Mouse (Mus musculus) limb, embryonic 14.5 days (tissue): ENCODE results near the gene Hpcal4. TPM values are rescaled to one million over a fixed set of nuclear protein-coding genes. Genes with fewer than 3 reads are reported as not detected.

ENCODE experiments used
- ATAC-seq: fragments of 200-750 bp; cut with Nextera tagmentation; 2 replicates; pipeline ENCODE4 v1.8.0; 2017; ENCODE audit warnings: low read depth, moderate number of reproducible peaks, moderate TSS enrichment; ENCODE audit not compliant: low FRiP score
- DNase-seq: peaks from one replicate; pipeline ENCODE4 v3.0.0-alpha.2; 2015; ENCODE audit warnings: low spot score
- H3K27ac ChIP-seq: fragments of 300-500 bp; sonication (generic); replicated peaks from 2 replicates; pipeline ENCODE4 v1.5.1; 2014; ENCODE audit warnings: low read depth, mild to moderate bottlenecking, low read length, moderate library complexity, mixed read lengths
- H3K27me3 ChIP-seq: fragments of 300-500 bp; sonication (generic); 2 replicates; pipeline ENCODE4 v1.6.1; 2014; ENCODE audit warnings: low read length, mixed read lengths; ENCODE audit not compliant: control insufficient read depth, insufficient read depth
- H3K36me3 ChIP-seq: fragments of 300-500 bp; sonication (generic); 2 replicates; pipeline ENCODE4 v1.6.1; 2014; ENCODE audit warnings: mild to moderate bottlenecking, low read length, moderate library complexity, mixed read lengths; ENCODE audit not compliant: control insufficient read depth, insufficient read depth
- H3K4me1 ChIP-seq: fragments of 300-500 bp; sonication (generic); 2 replicates; pipeline ENCODE4 v1.6.1; 2014; ENCODE audit warnings: antibody characterized with exemption, low read length, mixed read lengths; ENCODE audit not compliant: control insufficient read depth, insufficient read depth
- H3K4me2 ChIP-seq: fragments of 300-500 bp; sonication (generic); replicated peaks from 2 replicates; pipeline ENCODE4 v1.6.1; 2014; ENCODE audit warnings: low read depth, mild to moderate bottlenecking, low read length, moderate library complexity; ENCODE audit not compliant: severe bottlenecking
- H3K4me3 ChIP-seq: fragments of 300-500 bp; sonication (generic); replicated peaks from 2 replicates; pipeline ENCODE4 v1.5.1; 2014; ENCODE audit warnings: low read length
- H3K9ac ChIP-seq: fragments of 300-500 bp; sonication (generic); 2 replicates; pipeline ENCODE4 v1.6.1; 2014; ENCODE audit warnings: mild to moderate bottlenecking, low read depth, low read length, moderate library complexity; ENCODE audit not compliant: severe bottlenecking
- H3K9me3 ChIP-seq: fragments of 300-500 bp; sonication (generic); 2 replicates; pipeline ENCODE4 v1.6.1; 2016; ENCODE audit warnings: low read length; ENCODE audit not compliant: control insufficient read depth
- POLR2A ChIP-seq: fragments of 200-500 bp; IDR thresholded peaks from 2 replicates; pipeline ENCODE4 v1.8.0; 2012; ENCODE audit warnings: inconsistent platforms, mild to moderate bottlenecking, moderate library complexity, borderline replicate concordance; ENCODE audit not compliant: insufficient read depth, insufficient read length; ENCODE audit errors: extremely low read depth
- WGBS: fragments of 180-500 bp; shearing (Covaris S2); extraction: QIAGEN DNeasy Blood & Tissue Kit; methylation state at CpG from one replicate; pipeline ENCODE4 v1.1.7; 2014; 5-methylcytosine and 5-hydroxymethylcytosine counted together
- polyA plus RNA-seq, 2 experiments: library from polyadenylated mRNA; depleted of rRNA in 1 of 2; stranded (reverse) in 1 of 2; unstranded in 1 of 2; fragments of >200 nt; fragmentation: Nextera tagmentation in 1 of 2; extraction: Ambion mirVana in 1 of 2; gene quantifications; 2 replicates each; pipeline versions ENCODE4 v1.2.1 to v1.2.3; 2012 to 2014

Gene Hpcal4
- polyA plus RNA-seq, 2 experiments: 0.26 to 0.34 TPM

DNA sequence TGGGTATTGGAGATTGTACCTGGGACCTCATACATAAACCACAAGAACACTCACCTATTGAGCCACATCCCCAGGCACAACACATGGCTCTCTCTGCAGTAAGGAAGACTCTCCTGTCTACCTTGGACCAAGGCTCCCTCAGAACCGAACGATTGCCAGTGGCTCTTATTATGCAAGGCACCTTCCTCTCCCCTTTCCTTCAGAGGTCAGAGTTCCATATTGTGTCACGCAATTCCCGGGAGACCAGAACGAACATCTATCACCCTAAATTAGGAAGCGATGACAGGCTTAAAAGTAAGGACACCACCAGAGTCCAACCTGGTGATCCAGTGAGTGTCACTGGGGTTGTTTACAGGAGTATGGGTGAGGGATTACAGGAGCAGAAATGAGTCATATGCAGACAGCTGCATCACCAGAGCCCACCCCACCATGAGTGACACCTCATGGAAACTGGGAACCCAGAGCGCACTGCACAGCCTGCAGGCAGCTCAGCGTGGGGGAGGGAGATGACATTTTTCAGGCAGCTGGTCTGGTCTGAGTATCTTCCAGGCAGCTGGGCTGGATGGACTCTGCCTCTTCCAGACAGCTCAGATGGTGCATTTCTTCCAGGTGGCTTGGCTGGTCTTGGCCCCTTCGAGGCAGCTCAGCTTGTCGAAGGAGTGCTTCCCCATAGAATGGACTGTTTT lies 42.8 kb downstream of the Hpcal4 start:
- Histone ChIP-seq H3K27me3 (no peaks in the 10 kb centered on the region), H3K9ac (no peak overlapping the region), H3K4me1 (peaks cover 15% of the 10 kb centered on the region), H3K4me3 (no peak overlapping the region), H3K9me3 (no peaks in the 10 kb centered on the region), H3K36me3 (no peaks in the 10 kb centered on the region), H3K27ac (no peak overlapping the region), H3K4me2 (no peak overlapping the region)
- WGBS: 44% methylated on average over 10 of the region's 10 CpGs
- no peak for TF ChIP-seq POLR2A
- DNase-seq (peak; percentile 49), ATAC-seq (peak; percentile 66)

DNA sequence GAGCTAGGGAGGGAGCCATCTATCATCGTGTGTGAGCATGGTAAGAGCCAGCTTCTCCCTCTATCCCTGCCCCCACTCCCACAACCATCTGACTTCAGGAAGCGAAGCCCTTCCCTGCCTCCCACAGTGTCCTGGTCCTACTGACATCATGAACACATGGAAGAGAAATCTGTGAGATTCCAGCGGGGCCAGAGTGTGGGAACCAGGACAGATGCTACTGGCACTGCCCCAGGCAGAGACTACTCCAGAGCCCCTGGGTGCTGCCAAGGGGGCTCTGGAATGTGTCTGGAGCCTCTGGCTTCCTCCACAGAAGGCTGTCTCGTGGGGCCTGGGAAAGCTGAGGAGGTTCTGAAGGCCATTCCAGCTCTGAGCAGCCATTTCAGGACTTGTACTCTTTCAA lies 44.7 kb downstream of the Hpcal4 start:
- H3K9me3 ChIP-seq: no peaks in the 10 kb centered on the region
- H3K9ac ChIP-seq: peak overlapping the region; percentile 17; the same call in 1 of the 2 replicates
- 0 out of 2 replicates have a peak, but pooled peaks cover 5% of the 10 kb centered on the region for H3K27me3 ChIP-seq
- H3K36me3 ChIP-seq: no peaks in the 10 kb centered on the region
- 32% methylated on average over 4 of the region's 4 CpGs for WGBS
- peaks cover 15% of the 10 kb centered on the region for H3K4me1 ChIP-seq
- no peak overlapping the region for H3K4me2 ChIP-seq
- DNase-seq: peak; percentile 61
- TF ChIP-seq POLR2A: no peak
- peak; percentile 42 for ATAC-seq
- no peak overlapping the region for H3K4me3 ChIP-seq
- H3K27ac ChIP-seq: no peak overlapping the region

DNA sequence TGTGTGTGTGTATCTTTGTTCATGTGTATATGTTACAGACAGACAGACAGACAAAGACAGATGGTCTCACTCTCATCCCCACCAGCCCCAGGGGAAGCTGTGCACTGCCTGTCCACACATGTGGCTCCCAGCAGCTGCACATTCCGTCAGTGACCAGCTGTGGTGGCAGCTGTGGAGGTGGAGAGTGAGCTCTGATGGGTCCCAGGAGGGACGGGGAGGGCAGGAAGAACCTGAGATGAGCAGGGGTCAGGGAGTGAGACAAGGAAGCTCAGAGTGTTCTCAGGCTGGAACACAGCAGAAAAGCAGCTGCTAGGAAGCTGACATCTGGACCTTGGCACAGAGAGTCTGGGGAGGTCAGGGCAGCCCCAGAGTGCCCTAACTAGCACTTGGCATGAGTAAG lies 45.2 kb downstream of the Hpcal4 start:
- WGBS: 2% methylated on average over 2 of the region's 2 CpGs
- no peaks in the 10 kb centered on the region for H3K9me3 ChIP-seq
- no peak overlapping the region for H3K9ac ChIP-seq
- TF ChIP-seq POLR2A: no peak
- 0 out of 2 replicates have a peak, but pooled peaks cover 10% of the 10 kb centered on the region for H3K27me3 ChIP-seq
- no peak overlapping the region for H3K4me3 ChIP-seq
- no peak overlapping the region for H3K4me2 ChIP-seq
- H3K36me3 ChIP-seq: no peaks in the 10 kb centered on the region
- H3K4me1 ChIP-seq: peaks cover 16% of the 10 kb centered on the region
- H3K27ac ChIP-seq: no peak overlapping the region
- DNase-seq (peak; percentile 53), ATAC-seq (peak; percentile 81)

DNA sequence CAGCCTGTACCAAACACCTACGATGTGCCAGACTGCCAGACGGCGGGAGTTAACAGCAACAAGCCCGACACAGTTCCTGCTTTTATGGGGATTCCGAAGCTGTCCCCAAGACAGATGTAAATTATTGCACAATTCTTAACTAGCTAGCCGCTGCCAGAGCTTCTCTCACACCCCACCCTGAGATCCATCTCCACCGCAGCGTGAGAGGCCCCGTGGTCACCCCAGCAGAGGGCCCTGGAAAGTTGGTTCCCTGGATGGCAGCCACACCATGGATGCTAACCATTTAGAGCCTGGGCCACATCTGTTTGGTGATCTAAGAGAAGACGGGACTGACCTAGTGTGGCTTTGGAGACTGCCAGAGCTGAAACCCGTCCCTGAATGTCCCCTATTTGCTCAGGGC lies 46.1 kb downstream of the Hpcal4 start:
- no peak for TF ChIP-seq POLR2A
- H3K27me3 ChIP-seq: 0 out of 2 replicates have a peak, but pooled peaks cover 18% of the 10 kb centered on the region
- H3K4me2 ChIP-seq: no peak overlapping the region
- H3K9ac ChIP-seq: no peak overlapping the region
- no peak overlapping the region for H3K27ac ChIP-seq
- no peak for DNase-seq
- no peak for ATAC-seq
- no peaks in the 10 kb centered on the region for H3K36me3 ChIP-seq
- 21% methylated on average over 11 of the region's 11 CpGs for WGBS
- H3K4me1 ChIP-seq: peaks cover 21% of the 10 kb centered on the region
- no peak overlapping the region for H3K4me3 ChIP-seq
- H3K9me3 ChIP-seq: no peaks in the 10 kb centered on the region

DNA sequence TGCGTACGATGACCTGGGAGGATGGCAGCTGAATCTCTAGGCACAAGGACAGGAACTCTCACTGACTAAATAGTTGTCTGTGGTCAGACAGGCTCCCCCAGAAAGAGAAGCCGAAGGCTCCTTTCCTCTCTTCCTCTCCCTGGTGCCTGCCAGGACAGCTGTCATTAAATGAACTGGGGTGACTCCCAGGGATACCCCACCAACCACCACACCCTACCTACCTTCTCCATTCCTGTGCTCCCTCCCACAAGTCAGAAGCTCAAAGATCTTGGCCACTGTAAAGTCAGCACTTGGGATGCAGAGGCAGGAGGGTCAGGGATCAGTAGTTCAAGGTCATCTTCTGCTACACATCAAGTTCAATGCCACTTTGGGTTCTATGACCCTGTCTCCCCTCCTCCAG lies 49.8 kb downstream of the Hpcal4 start:
- TF ChIP-seq POLR2A: no peak
- 60% methylated on average over 3 of the region's 3 CpGs for WGBS
- Histone ChIP-seq H3K27me3 (0 out of 2 replicates have a peak, but pooled peaks cover 31% of the 10 kb centered on the region), H3K9me3 (no peaks in the 10 kb centered on the region), H3K9ac (no peak overlapping the region), H3K27ac (no peak overlapping the region), H3K4me3 (no peak overlapping the region), H3K4me2 (no peak overlapping the region), H3K36me3 (no peaks in the 10 kb centered on the region), H3K4me1 (peaks cover 17% of the 10 kb centered on the region)
- ATAC-seq (no peak), DNase-seq (no peak)
